Mouse (Mus musculus): ENCODE data around the gene Gm10961.

DNA sequence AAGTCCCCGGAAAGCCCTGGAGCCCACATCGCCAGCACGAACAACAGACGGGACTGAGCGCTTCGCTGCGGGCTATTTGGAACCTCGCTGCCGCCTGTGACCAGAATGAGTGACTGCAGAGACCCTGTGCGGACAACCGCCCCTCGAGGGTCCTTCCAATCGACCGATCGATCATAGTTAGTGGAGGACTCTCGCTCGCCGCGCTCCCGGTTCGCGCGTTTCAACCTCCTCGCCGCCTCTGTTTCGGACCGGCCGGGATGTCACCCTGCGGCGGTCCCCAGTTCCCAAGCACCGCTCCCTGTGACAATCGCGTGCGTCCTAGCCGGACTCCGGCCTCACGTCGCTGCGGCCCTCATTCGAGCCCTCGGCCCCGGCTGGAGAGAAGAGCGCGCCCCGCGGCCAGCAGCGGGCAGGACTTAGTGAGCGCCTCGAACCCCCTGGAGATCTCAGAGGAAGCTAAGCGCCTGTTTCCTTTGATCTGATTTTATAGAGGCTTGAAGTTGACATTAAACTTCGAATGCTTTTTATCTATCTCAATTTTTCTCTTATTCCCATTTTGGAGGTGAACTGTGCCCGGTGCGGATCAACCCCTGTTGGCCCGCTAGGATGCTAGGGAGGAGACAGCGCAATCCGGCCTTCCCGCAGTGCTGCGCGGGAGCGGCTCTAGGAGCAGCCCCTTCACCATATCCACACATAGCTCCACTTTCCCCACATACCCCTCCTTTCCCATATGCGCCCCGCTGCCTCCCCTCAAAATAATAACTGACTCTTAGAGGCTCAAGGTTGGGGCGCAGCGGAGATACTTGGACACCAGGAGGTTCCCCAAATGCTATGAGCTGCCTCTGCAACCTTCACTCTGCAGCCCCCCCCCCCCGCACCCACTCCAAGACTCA lies 48.0 kb upstream of the Gm10961 start:
- no peak for TF ChIP-seq POLR2A (IDR thresholded peaks at IDR 0.05; ENCODE audit: borderline replicate concordance, extremely low read depth, low read depth, low read length)
- no peak for TF ChIP-seq CTCF (IDR thresholded peaks at IDR 0.05; ENCODE audit: insufficient read depth, low read length)

All from lung, adult 2 months (tissue).